Mouse (Mus musculus) fat pad, adult 2 months (tissue): ENCODE results near the gene Mpeg1.

Experiments
- DNase-seq: peaks from one replicate; pipeline ENCODE4 v3.0.0-alpha.2; 2011; ENCODE audit warnings: low read depth, low spot score; ENCODE audit errors: extremely low read depth

Gene Mpeg1

DNA sequence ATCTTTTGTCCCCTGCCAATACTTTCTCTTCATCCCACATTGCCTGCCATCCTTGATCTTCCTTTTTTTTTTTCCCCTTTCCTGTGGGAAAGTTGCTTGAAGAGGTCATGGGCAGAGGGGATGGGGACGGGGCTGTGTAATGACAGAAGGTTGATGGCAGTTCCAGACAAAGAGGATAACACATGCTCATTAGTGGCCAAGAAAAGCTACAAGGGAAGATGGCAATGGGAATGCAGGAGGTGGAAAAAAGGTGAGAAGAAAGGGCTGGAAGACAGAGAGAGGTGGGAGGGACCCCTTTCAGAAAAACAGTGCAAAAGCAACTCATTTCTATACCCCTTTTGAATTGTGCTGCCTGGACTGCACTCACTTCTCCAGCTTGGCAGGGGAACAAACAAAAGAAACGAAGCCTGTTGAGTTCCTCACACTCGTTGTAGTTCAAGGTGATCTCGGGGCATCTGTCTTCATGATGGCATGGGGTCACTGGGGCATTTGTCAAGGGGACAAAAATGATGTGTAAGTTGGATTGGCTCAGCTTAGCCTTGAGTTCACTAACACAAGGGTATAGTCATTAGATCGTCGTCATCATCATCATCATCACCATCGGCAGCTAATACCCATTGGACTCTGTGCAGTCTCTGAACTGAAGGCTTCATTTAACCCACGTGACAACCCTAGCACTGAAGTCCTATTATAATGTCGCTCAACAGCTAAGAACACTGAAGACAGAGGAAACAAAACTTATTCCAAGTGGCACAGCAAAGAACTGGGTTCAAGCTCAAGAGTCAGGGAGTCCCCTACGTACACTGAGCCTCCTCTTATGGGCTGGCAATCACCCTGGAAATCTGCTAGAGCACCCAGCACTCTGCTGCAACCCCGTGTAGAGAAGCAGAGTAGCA lies 29.3 kb downstream of the Mpeg1 start:
- no peak for DNase-seq

DNA sequence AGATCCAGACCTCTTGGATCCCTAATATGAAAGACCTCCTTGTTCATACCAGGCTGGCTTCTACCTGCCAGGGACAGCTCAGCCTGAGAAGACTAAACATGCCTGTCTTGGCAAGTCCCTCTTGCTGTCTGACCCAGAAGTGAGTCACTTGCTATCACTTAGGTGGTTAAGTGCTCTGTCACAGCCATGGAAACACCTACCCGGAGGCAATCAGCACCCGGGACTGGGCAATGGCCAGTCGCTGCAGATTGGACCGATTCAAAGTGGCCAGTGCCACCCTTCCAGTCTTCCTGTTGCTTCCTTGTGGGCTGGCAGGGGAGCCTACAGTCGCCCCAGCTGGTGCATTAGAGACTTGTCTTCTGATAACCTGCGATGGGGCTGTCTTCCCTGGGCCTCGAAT lies 31.1 kb downstream of the Mpeg1 start:
- DNase-seq = no peak

DNA sequence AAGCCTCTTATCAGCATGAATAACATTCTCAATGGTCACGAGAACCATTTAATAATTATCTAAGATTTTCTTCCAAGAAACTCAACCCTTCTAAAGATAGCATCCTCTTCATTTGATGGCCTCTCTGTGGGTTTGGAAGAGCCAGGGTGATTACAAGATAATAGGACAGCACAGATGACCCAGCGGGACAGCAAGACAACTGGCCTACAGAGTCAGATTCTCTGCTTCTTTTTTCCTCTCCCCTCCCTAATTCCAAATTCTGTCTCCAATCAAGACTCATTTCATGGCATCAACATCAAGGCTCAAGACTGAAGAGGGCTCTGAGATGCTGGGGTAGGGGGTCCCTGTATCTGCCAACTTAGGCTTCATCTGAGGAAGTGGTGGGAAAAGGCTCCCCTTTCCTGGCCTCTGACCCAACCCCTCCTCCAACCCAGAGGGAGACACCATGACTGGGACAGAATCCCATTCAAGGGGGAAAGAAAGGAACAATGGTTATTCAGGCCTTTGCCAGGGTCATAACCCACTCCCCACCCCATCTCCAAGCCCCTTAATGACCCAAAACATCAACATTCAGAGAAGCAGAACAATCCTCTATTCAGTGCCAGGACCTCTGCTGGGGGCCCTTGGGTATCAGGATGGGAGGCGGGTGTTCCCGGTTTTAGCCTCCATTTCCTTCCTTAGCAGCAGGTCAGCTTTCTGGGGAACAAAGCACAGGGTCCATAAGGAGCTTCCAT lies 33.0 kb downstream of the Mpeg1 start:
- no peak for DNase-seq

DNA sequence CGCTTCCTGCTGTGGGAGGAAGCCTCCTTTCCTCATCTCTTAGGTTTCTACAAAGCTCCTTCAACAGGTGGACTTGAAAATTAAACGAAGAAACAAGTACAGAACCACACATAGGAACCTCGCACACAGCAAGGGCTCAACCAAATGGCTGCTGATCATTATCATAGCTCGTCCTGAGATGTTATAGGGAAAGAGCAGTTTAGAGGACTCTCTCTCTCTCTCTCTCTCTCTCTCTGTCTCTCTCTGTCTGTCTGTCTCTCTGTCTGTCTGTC lies 33.5 kb downstream of the Mpeg1 start:
- DNase-seq = no peak

DNA sequence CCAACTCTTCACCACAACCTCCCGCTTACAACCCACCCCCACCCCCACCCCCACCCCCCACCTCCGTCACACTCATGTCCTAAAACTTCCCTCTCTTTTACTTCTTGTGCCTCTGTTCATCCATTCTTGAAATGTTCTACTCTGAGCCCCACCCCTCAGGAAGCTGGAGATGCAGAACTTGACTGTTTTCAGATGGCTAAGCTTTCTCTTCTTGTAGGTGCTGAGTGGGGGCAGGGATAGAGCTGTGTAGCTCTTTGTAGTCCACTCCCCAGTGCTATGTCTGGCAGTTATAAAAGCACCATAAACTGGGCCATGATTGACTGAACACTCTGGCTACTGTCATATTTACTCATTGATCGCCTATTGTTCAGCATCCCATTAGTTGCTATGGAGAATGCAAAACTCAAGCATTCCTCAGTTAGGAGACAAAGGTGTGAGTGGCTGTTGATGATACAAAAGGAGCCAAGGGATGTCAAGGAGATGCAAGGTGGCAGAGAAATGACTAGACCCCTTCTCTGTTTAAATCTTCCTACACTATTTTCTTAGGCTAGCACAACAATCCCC lies 34.5 kb downstream of the Mpeg1 start:
- DNase-seq = no peak

DNA sequence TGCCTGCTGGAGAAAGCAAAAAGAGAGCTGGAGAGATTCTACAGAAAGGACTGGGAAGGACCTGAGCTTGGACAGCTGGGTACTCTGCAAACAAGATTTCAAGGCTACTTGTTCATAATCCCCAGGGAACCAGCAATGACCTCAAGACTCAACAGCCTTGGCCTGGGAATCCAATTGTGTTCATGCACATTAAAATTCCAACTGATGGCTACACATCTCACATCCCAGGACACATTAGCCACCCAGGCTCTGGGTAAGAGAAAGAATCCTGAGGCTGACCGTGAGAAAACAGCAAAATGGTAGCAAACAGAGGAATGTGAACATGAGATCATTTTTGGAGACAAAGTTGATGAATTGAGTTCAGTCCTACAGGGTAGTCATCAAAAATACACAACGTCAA lies 35.7 kb downstream of the Mpeg1 start:
- no peak for DNase-seq

DNA sequence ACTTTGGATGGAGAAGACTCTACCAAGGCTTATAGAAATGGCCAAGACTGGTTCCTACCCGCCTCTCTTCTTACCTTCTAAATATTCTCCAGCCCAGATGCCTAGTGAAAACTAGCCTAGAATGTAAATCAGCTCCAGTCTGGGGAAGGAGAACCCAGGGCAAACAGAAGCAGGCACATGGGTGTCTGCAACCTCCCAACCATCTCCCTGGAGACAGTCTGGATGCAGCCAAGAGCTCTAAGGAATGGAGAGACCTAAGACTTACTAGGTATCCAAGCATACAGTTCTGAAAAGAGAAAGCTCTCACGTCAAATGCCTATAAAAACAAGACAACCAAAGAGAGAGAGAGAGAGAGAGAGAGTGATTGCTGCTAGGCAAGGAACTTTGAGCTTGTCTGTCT lies 37.3 kb downstream of the Mpeg1 start:
- no peak for DNase-seq

DNA sequence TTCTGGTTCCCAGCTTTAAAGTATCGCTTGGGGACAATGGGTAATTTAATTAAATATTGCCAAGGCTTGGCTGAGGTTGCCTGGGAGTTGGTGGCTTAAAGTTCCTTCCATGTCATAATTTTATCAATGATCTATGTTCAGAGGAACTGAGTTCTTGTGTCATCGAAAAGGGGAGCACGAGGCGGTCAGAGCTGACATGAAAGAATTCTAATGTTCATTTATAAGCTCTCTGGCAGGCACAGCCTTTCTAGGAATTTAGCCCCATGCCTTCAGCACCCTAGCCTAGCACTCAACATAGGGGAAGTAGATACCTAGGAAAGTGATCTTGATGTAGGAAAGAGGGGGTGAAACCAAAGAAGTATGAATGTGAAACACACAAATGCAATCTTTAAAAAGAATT lies 37.7 kb downstream of the Mpeg1 start:
- DNase-seq = no peak

DNA sequence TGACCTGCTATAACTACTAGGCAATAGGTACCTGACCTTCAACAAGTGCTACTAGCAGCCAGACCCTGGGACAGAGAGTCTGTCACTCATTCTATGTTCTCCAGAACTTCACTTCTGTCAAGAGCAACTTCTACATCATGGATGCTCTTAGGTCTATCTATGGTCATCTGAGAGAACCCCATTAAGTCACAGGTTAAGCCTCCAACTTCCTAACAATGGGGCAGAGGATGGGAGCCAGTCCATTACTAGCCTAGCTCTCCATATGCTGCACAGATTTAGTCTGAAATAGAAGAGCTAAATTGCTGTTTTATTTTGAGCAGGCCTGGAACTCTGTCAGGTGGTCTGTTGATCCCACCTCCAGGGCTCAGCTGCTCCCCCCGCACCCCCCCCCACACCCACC lies 38.4 kb downstream of the Mpeg1 start:
- no peak for DNase-seq

DNA sequence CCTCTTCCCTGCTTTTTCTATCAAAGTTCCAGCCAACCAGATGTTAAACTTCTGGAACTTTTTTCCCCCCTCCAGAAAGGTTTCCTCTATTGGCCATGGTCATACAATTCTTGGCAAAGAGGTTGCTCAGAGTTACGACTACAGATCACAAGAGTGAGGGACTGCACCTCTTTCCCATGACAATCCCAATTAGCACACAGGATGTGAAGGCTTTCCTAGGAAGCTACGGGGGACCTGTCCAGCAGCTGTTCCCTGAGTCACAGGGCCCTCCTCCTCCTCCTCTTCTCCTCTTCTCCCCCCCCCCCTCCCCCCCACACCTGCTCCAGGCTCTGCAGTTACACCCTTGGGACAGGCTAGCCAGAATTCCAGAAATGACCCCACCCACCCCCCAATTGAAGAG lies 38.9 kb downstream of the Mpeg1 start:
- DNase-seq = no peak

DNA sequence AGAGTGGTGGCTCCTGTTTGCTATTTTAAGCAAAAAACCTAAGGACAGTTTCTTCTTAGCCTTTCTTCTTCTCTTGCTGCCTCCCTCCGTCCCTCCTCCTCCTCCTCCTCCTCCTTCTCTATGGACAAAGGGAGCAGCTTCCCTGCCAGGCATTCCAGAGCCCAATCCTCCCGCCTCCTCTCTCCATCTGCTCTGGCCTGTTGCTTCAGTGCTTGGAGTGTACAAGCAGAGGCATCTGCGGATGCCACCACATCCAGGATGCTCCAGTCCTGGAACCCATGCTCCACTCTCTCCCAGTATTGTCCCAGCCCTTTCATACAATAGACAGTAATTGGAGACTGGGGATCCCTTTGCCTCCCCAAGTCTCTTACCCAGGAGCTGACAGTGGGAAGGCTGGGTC lies 39.5 kb downstream of the Mpeg1 start:
- no peak for DNase-seq

DNA sequence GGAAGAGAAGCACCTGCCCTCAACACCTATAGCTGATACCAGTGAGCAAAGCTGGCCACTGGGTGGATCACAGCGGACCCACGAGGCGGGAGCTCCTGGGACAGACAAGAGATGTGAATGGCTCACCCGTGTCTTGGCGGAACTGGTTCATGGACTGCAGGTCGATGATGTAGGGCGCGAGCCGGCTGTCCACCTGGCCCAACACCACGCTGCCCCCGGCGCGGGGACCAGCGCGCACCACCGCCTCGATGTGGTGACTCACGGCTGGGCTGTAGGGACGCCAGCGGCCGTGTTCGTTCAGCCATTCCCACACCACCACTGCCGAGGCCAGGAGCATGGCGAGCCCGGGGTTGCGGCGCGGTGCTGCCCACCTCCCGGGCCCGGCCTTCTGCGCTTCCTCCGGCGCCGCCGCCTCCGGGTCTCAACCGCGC lies 40.3 kb downstream of the Mpeg1 start:
- DNase-seq = no peak

DNA sequence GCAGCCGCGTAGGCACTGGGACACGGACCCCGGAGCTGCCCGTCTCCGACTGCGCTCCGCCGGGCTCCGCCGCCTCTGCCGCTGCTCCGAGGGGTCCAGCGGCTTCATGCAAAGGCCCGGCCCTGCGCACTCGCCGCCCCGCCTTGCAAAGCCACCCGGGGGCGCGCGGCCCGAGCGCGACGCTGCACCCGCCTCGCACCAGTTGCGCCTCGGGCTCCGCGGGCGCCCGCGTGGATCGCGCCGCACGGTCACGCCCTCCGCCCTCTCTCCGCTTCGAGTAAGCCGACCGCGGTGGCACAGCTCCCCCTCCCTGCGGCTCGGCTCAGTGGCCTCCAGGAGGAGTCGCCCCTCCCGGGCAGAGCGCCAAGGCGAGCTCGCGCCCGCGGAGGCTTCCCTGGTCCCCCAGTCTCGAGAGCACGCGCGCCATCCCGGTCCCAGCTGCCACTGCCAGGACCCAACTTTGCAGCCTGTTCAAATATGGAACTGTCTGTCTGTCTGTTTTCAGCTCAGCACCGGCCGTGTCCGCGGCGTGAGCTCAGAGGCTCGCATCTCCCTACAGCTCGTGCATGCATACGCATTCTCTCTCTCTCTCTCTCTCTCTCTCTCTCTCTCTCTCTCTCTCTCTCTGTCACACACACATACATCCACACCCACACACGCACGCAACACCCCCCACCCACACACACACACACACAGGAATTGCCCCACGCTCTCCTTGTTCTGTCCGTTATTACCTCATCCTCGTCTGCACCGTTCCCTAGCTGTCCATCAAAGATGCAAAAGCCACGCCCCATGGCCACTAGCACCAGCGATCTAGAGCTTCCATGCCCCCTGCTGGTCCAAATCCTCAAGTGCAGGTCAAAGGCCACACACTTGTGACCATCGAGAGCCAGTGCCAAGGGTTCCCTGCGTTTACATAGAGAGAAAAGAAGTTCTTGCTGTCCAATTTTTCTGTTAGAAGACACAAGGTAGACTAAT lies 41.1 kb downstream of the Mpeg1 start, which contains the start of gene Dtx4:
Gene Dtx4 (minus strand): TSS at position 85 of the 978 bp plus-strand sequence.
- no peak for DNase-seq

DNA sequence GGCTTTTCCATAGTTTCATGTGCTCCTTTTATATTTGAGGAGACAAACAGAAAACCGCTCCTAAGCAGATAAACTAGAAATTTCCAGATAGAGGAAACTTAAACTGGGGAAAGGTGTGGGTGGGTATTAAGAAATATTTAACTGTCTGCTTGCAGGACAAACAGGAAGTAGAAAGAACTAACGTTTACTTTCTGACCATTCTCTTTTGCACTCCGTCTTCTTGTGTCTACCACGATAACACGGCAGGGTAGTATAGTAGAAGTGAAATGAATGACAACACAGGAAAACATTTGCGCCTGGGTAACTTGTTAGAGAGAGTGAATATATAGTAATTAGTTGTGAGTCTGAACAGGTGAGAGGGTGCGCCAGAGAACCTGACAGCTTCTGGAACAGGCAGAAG lies 42.2 kb downstream of the Mpeg1 start:
- DNase-seq = no peak

DNA sequence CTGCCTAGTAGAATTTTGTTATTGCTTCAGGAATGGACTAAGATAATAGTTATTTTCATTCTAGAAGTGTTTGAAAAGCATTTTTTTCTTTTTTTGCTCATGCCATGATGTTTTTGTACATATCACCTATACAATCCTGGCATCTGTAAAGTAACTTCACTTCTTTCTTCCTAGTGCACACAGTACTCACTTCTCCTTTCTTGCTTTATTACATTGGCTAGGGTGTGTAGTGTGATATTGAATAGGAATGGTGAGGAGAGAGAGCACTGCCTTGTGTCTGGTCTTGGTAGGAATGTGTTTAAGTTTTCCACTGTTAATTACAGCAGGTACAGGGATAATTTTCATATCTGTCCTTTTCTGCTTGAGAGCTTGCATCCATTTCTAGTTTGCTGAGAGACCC lies 54.0 kb downstream of the Mpeg1 start:
- DNase-seq = no peak
